Mouse (Mus musculus) ES-E14 (cell line): ENCODE measurements around the gene Alx3. TPM values are rescaled to one million over a fixed set of nuclear protein-coding genes. Genes with fewer than 3 reads are reported as not detected.
"Not testable (repeated sequence)": the region's sequence is repeated elsewhere in the genome, so short reads cannot be mapped to it uniquely, and the experiment has no call there.

ENCODE experiments used
- DNase-seq: peaks from one replicate; pipeline ENCODE4 v3.0.0-alpha.2; 2013; ENCODE audit warnings: low read depth, low spot score
- H3K27ac ChIP-seq: 2 replicates; pipeline ENCODE4 v1.5.1; 2012; ENCODE audit warnings: low read depth, mild to moderate bottlenecking, low read length, moderate library complexity, mixed read lengths; ENCODE audit not compliant: poor library complexity, insufficient read depth, severe bottlenecking
- H3K36me3 ChIP-seq: 2 replicates; pipeline ENCODE4 v1.6.1; 2012; ENCODE audit warnings: mild to moderate bottlenecking, low read length, moderate library complexity, mixed read lengths; ENCODE audit not compliant: control insufficient read depth, poor library complexity, insufficient read depth, severe bottlenecking
- H3K4me1 ChIP-seq, 2 experiments: fragments of 150-350 bp in 1 of 2; sonication (generic) in 1 of 2; 2 replicates each; pipeline ENCODE4 v1.6.1; 2012; ENCODE audit warnings: low read length in 2 of 2, mild to moderate bottlenecking in 1 of 2, mixed read lengths in 1 of 2; ENCODE audit not compliant: control insufficient read depth in 2 of 2, insufficient read depth in 2 of 2, poor library complexity in 1 of 2
- H3K4me3 ChIP-seq, 2 experiments: fragments of 150-350 bp in 1 of 2; sonication (generic) in 1 of 2; 2 replicates each; pipeline ENCODE4 v1.5.1; 2012; ENCODE audit warnings: low read length in 2 of 2, low read depth in 1 of 2, mild to moderate bottlenecking in 1 of 2, mixed read lengths in 1 of 2; ENCODE audit not compliant: insufficient read depth in 1 of 2, poor library complexity in 1 of 2, severe bottlenecking in 1 of 2
- H3K9ac ChIP-seq: 2 replicates; pipeline ENCODE4 v1.6.1; 2012; ENCODE audit warnings: low read depth, mild to moderate bottlenecking, low read length, mixed read lengths; ENCODE audit not compliant: poor library complexity, insufficient read depth, severe bottlenecking
- H3K9me3 ChIP-seq: fragments of 150-350 bp; sonication (generic); 2 replicates; pipeline ENCODE4 v1.6.1; 2012; ENCODE audit warnings: low read depth, mild to moderate bottlenecking, low read length; ENCODE audit not compliant: control insufficient read depth, insufficient read depth
- CHD2 ChIP-seq: IDR thresholded peaks from 2 replicates; pipeline ENCODE4 v1.6.1; 2014; ENCODE audit warnings: mild to moderate bottlenecking, low read depth, low read length, inconsistent platforms
- HCFC1 ChIP-seq: IDR thresholded peaks from 2 replicates; pipeline ENCODE4 v1.6.1; 2012; ENCODE audit warnings: low read length, inconsistent platforms, borderline replicate concordance; ENCODE audit not compliant: insufficient read depth
- MAFK ChIP-seq: IDR thresholded peaks from 2 replicates; pipeline ENCODE4 v1.6.1; 2014; ENCODE audit warnings: mild to moderate bottlenecking, low read depth, low read length, inconsistent platforms; ENCODE audit not compliant: insufficient read depth
- ZC3H11A ChIP-seq: IDR thresholded peaks from 2 replicates; pipeline ENCODE4 v1.6.1; 2012; ENCODE audit warnings: low read depth, mild to moderate bottlenecking, inconsistent platforms, low read length, borderline replicate concordance
- ZNF384 ChIP-seq: IDR thresholded peaks from 2 replicates; pipeline ENCODE4 v1.6.1; 2012; ENCODE audit warnings: low read depth, low read length, inconsistent platforms
- in situ Hi-C, 2 experiments: fragments of 600-800 bp; cut with MboI; formaldehyde crosslinking; loops; one replicate each; pipeline ENCODE4 v1.15.1; 2025; ENCODE audit warnings: low sequenced_read_pairs in 2 of 2, inconsistent platforms in 1 of 2; ENCODE audit not compliant: unreplicated experiment in 2 of 2
- total RNA-seq: library from RNA; depleted of rRNA; stranded (reverse); fragments of 300-350 nt; gene quantifications from 2 replicates; pipeline ENCODE4 v1.2.3, GENCODE M21; 2012; rRNA removed

Gene Alx3
- total RNA-seq, 1 experiment, result 0.85 TPM

- H3K9ac ChIP-seq, result no peak overlapping the region
- no peak for DNase-seq
- H3K4me3 ChIP-seq, result no peak overlapping the region
- no peak for TF ChIP-seq HCFC1
- TF ChIP-seq ZNF384, result no peak
- TF ChIP-seq MAFK, result no peak
- no peak for TF ChIP-seq ZC3H11A
- TF ChIP-seq CHD2, result no peak
- H3K27ac ChIP-seq, result no peak overlapping the region
- in situ Hi-C loops, result no loop called here
- no peaks in the 10 kb centered on the region for H3K9me3 ChIP-seq
- H3K4me1 ChIP-seq, result no peaks in the 10 kb centered on the region
- H3K36me3 ChIP-seq, result no peaks in the 10 kb centered on the region
Measured at GRCm38 (mm10) chr3:107646947-107647346, 52.1 kb downstream of the Alx3 start.

GRCm38 (mm10) chr3:107650276-107650675 lies 55.4 kb downstream of the Alx3 start:
- in situ Hi-C loops, DNase-seq, H3K4me3 ChIP-seq: not testable (repeated sequence)

GRCm38 (mm10) chr3:107652968-107653367 lies 58.1 kb downstream of the Alx3 start:
- TF ChIP-seq MAFK, result no peak
- TF ChIP-seq HCFC1, result no peak
- TF ChIP-seq ZC3H11A, result no peak
- TF ChIP-seq ZNF384, result no peak
- no peak for TF ChIP-seq CHD2
- DNase-seq, result no peak
- Histone ChIP-seq H3K4me1 (no peaks in the 10 kb centered on the region), H3K4me3 (no peak overlapping the region), H3K36me3 (no peaks in the 10 kb centered on the region), H3K27ac (no peak overlapping the region), H3K9ac (no peak overlapping the region), H3K9me3 (no peaks in the 10 kb centered on the region)
- in situ Hi-C loops, result no loop called here

More at GRCm38 (mm10) chr3:107650276-107650675, 55.4 kb downstream of the Alx3 start:
- H3K27ac ChIP-seq, H3K9ac ChIP-seq, H3K36me3 ChIP-seq, H3K4me1 ChIP-seq, H3K9me3 ChIP-seq: not testable (repeated sequence)

- no peak overlapping the region for H3K27ac ChIP-seq
- no peaks in the 10 kb centered on the region for H3K36me3 ChIP-seq
- TF ChIP-seq MAFK (no peak), ZNF384 (no peak), HCFC1 (no peak), CHD2 (no peak), ZC3H11A (no peak)
- no peaks in the 10 kb centered on the region for H3K4me1 ChIP-seq
- no peak overlapping the region for H3K4me3 ChIP-seq
- H3K9ac ChIP-seq, result no peak overlapping the region
- in situ Hi-C loops, result no loop called here
- no peaks in the 10 kb centered on the region for H3K9me3 ChIP-seq
- no peak for DNase-seq
Measured at GRCm38 (mm10) chr3:107654861-107655260, 60.0 kb downstream of the Alx3 start.

Other genes starting within 250 kb of the Alx3 start
- 0.36 and 0.37 TPM in 2 replicates for gene Kcnc4, start 135.5 kb upstream of the Alx3 start, total RNA-seq
- gene Slc6a17, start 77.0 kb upstream of the Alx3 start, total RNA-seq, result 0.11 and 0.49 TPM in 2 replicates
- not detected in 2 replicates for gene Ubl4b, start 40.0 kb upstream of the Alx3 start, total RNA-seq
- gene Gm10961, start 36.3 kb downstream of the Alx3 start, total RNA-seq, result not detected in 2 replicates
- gene Strip1, start 36.7 kb downstream of the Alx3 start, total RNA-seq, result 48.9 and 65.4 TPM in 2 replicates
- 25.4 and 38.2 TPM in 2 replicates for gene Ahcyl1, start 101.5 kb downstream of the Alx3 start, total RNA-seq
- gene Csf1, start 165.4 kb downstream of the Alx3 start, total RNA-seq, result 13.1 and 34.0 TPM in 2 replicates